Mouse (Mus musculus): Measurements from ENCODE around the gene Adarb2.

Adarb2 gene

GRCm38 (mm10) chr13:8476237-8476636 lies 273.6 kb downstream of the Adarb2 start:
- ChIA-PET CTCF (no interaction called here), POLR2A (no interaction called here)

DNA sequence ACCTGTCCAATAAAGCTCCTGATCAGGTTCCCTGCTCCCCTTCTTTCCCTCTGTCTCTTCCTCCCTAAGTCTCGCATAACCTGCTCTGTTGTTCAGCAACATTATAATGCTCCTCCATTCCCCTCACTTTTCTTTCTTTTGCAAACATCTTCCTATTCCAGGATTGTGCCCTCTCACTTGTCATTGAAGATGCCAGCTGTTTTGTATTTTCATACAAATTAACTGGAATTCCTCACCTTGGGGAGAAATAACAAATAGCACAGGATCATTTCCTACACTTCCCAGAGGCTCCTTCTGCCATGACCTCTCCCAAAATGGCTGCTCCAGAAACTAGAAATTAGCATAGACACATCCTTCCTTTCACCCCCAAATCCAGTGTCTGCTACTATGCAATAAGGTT lies 276.1 kb downstream of the Adarb2 start:
- POLR2A ChIA-PET, result interaction anchor here in 1 of 4 experiments (0.9 kb wide), 1 partner anchor 11 kb away, joined by 3 read pairs; no protein-coding TSS in a partner anchor

DNA sequence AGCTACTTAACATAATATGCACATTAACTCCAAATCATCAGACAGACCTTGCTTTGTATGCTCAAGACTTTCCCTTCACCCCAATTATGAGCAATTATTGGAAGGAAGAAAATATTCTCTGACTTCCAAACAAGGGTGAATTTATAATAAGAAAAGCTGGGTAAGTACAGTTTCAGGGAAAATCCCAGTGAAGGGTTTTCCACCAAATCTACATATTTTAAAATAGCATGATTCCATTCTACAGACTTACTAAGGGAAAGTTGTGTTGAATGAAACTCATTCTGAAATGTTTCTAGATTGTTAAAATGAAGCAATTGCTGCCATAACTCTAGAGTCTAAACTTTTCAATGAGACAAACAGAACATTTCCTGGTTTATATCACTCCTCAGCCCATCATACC lies 277.3 kb downstream of the Adarb2 start:
- POLR2A ChIA-PET, result no interaction called here
- CTCF ChIA-PET, result interaction anchor here in 1 of 4 experiments (0.6 kb wide), 1 partner anchor 26 kb away, joined by 3 read pairs; no protein-coding TSS in a partner anchor

More for the DNA sequence above, 276.1 kb downstream of the Adarb2 start:
- CTCF ChIA-PET, result no interaction called here

DNA sequence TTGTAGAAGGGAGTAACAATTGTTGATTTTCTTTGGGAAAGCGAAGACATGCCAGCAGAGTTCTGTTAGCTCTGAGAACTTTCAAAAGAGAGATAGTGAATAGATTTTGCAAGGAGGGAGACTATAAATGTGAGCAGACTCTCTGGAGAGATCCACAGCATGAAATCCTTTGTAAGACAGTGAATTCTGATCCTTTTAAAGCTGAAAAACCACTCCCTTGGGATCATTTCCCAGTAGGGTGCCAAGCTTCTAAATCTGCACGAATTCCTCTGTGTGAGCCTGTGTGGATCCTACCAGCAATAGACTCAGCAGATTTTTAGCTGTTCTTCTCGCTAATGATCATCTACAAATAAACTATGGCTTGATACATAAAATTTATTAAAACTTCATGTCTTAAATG lies 278.7 kb downstream of the Adarb2 start:
- CTCF ChIA-PET, result no interaction called here

GRCm38 (mm10) chr13:8484592-8485272 lies 282.1 kb downstream of the Adarb2 start:
- ChIA-PET POLR2A (no interaction called here), CTCF (no interaction called here)

More for the DNA sequence above, 278.7 kb downstream of the Adarb2 start:
- POLR2A ChIA-PET, result interaction anchor here in 1 of 4 experiments (0.9 kb wide), 1 partner anchor 36 kb away, joined by 5 read pairs; no protein-coding TSS in a partner anchor

DNA sequence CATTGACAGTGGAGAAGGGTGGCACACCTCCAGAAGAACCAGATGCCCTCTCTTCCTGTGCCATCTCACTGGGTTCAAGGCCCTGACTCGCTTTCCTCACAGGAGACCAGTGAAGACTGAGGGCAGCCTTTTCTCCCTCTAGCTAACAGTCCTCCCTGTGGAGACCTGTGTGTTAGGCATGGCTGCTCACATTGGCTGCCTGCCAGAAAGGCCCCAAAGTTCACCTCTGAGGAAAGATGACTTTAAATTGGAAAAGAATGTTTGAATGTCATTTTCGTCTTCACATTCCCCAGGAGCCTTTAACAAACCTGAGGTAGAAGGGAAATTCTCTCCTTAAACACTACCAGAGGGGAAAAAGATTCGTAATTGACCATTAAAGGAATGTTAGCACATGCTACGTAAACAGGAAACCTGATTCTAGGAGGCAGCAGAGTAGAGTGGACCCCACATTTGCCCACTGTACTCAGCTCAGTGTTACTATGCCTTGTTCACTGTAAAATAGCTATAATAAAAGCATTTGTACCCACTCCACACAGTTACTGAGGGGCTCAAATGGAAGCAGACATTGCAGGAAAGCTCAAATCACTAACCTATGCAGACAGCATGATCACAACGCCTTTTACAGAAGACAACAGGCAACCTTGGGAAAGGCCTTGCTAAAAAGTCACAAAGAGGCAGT lies 285.2 kb downstream of the Adarb2 start:
- ChIA-PET CTCF (no interaction called here), POLR2A (interaction anchor here in 1 of 4 experiments (0.8 kb wide), 1 partner anchor 35 kb away, joined by 3 read pairs; no protein-coding TSS in a partner anchor)

- POLR2A ChIA-PET, result no interaction called here
- CTCF ChIA-PET, result no interaction called here
Observed at GRCm38 (mm10) chr13:8493363-8493762, 290.7 kb downstream of the Adarb2 start.

GRCm38 (mm10) chr13:8499551-8499950 lies 296.9 kb downstream of the Adarb2 start:
- ChIA-PET POLR2A (no interaction called here), CTCF (no interaction called here)

GRCm38 (mm10) chr13:8511069-8511817 lies 308.6 kb downstream of the Adarb2 start:
- CTCF ChIA-PET, result interaction anchor here in 1 of 4 experiments (0.6 kb wide), 1 partner anchor 9 kb away, joined by 7 read pairs; no protein-coding TSS in a partner anchor
- POLR2A ChIA-PET, result no interaction called here

DNA sequence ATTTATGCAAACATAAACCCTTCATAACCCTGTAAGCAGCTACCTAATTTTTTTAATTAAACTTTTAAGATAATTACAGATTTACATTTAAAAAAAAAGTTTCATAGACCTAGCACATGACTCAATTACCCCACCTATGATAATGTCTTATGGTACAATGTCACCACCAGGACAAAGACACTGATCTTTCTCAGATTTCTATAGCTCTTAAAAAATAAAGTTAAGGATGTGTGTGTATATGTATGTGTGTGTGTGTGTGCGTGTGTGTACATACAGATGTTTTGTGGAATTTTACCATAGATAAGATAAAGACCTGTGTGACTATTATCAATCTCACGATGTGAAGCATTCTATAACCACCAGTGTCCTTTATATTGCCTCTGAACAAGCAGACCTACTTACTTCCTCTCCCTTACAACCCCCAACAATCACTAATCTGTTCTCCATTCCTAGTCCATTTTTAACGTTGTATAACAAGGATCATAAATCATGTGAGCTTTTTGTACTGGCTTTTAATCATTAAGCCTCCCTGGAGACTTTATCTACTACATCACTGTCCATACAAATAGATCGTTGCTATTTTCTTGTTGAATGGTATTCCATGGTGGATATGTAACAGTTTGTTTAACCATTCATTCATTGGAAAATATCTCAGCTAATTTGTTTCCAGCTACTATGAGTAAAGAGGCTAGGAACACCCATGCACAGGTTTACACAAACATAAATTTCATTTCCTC lies 313.5 kb downstream of the Adarb2 start:
- ChIA-PET CTCF (no interaction called here), POLR2A (interaction anchor here in 1 of 4 experiments (0.6 kb wide), 1 partner anchor 12 kb away, joined by 3 read pairs; no protein-coding TSS in a partner anchor)

GRCm38 (mm10) chr13:8519204-8519603 lies 316.5 kb downstream of the Adarb2 start:
- POLR2A ChIA-PET, result no interaction called here
- CTCF ChIA-PET, result no interaction called here

DNA sequence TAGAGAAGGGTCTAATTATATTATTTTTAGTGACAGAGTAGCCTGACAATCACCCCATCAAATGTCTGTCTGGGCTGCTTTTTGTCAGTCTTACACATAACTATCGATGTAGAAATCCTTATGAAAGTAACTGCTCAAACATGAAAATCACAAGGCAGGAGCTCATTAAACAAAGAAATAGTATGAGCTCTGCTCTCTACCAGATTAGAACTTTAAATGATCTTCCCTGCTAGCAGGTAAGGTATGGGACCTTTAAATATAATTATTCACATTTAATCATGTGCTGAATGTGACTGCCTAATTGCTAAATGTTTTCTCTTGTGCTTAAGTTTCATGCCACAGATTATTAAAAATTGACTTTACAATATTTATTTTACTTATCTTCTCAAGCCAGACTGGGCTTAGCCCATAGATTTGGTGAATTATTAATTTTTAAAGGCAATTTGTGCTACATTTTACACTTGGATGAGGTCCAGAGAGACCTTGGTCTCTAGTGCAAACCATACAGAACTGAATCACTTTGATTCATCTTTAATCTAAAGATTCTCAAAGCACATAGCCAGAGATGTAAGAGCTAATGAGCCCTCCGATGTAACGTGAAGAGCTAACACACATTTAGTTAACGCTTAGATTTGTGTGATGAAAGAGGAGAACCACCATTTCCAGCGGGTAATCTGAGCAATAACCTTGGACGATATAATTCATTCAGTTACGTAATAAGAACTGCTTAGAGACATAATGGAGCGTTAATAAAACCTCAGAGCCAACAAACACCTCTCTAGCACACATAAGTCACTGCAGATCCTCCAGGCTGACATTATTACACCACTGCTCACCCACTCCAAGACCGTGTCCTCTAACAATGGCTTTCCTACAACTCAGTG lies 323.3 kb downstream of the Adarb2 start:
- POLR2A ChIA-PET, result no interaction called here

GRCm38 (mm10) chr13:8534265-8535113 lies 331.8 kb downstream of the Adarb2 start:
- ChIA-PET CTCF (no interaction called here), POLR2A (no interaction called here)

More for the DNA sequence above, 323.3 kb downstream of the Adarb2 start:
- CTCF ChIA-PET, result no interaction called here

GRCm38 (mm10) chr13:8538481-8538880 lies 335.8 kb downstream of the Adarb2 start:
- CTCF ChIA-PET, result no interaction called here
- POLR2A ChIA-PET, result no interaction called here

DNA sequence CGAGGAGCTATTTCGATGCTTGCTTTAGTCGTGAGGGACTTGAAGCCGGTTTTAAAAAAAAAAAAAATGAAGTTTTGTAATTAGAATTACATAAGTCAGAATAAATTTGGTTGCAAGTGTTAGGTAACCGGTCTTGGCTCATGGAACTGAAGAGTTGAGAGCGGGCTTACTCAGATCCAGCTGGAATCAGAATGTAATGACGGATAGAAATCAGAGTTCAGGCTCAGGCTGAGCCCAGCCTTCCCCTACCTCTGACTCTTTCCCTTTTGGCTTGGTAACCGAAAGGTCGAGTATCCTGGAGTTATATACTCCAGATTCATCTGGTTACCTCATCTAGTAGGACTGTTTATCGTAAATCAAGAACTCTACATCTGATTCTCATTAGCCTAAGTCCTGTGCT lies 336.2 kb downstream of the Adarb2 start:
- POLR2A ChIA-PET, result no interaction called here
- CTCF ChIA-PET, result no interaction called here

GRCm38 (mm10) chr13:8542684-8543083 lies 340.0 kb downstream of the Adarb2 start:
- CTCF ChIA-PET, result no interaction called here
- POLR2A ChIA-PET, result no interaction called here

DNA sequence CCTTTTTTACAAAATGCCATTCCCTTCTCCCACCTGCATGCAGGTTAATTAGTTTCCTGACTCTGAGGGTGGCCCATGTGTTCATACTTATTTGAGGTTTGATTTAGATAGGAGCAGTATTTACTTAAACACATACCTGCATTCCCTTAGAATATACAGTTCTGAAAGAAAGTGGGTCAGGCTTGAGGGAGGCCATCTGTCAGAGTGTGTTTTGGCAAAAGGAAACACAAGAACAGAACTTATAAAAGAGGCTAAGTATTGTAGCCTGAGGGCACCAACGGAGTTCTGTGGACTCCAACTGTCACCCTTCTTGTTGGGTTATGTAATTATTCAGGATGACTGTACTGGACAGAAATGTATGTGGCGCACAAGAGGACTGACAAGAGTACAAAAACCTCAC lies 349.6 kb downstream of the Adarb2 start:
- POLR2A ChIA-PET, result no interaction called here

DNA sequence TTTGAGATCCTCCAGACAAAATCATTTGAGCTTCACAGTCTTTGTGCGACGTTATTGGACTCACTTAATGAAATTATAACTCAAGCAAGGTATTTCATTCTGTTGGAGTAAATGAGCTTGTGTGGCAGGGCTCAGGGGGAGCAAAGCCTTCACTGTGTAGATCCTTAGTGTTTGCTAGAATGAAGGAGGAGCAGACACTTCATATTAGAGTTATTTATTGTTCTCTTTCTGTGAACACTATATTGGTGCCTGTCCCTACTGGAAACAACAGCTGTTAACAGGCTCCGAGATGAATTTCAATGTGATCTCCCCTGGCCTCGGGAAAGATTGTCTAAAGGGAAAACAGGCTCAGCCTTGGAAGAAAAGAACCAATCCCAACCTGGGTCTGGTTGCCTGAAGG lies 355.1 kb downstream of the Adarb2 start:
- CTCF ChIA-PET, result no interaction called here
- POLR2A ChIA-PET, result interaction anchor here in 1 of 4 experiments (0.7 kb wide), 1 partner anchor 36 kb away, joined by 3 read pairs; no protein-coding TSS in a partner anchor

More for the DNA sequence above, 349.6 kb downstream of the Adarb2 start:
- CTCF ChIA-PET, result interaction anchor here in 1 of 4 experiments (0.6 kb wide), 1 partner anchor 1862 kb away, joined by 3 read pairs; no protein-coding TSS in a partner anchor

Measured in embryonic stem cell, embryonic (primary cell).